Mouse (Mus musculus) T-helper 2 cell (primary cell): ENCODE measurements around the gene Atf6b.

ENCODE experiments used
- in situ Hi-C: fragments of 300-600 bp; cut with MboI, MseI; formaldehyde crosslinking; loops from one replicate; pipeline ENCODE4 v1.15.1; 2025; ENCODE audit warnings: high pct_unique_total_duplicates

Atf6b gene

GRCm38 (mm10) chr17:34664472-34664871 lies 17.5 kb downstream of the Atf6b start:
- in situ Hi-C loops = no loop called here

DNA sequence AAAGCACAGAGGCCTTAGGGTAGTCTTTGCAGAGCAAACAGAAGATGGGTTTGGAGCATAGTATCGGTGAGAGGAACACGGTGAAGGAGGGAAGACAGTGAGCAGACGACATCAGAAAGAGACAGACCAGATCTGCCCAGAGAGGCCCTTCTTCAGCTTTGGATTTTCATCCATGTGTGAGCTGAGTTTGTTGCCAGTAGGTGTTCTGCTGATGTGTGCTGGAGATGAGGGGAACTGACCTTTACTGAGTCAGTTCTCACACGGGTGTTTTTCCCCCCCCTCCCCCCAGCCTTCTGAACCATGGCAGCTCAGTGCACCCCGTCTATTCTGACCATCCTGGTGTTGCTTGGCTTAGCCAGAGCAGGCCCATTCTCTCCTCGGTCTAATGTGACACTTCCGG lies 23.3 kb downstream of the Atf6b start, which contains the start of gene Tnxb:
Tnxb (plus strand) TSS at position 301 of the 400 bp plus-strand sequence.
- in situ Hi-C loops = no loop called here

- in situ Hi-C loops = no loop called here
These were observed 24.5 kb downstream of the Atf6b start for GRCm38 (mm10) chr17:34671151-34672066.

DNA sequence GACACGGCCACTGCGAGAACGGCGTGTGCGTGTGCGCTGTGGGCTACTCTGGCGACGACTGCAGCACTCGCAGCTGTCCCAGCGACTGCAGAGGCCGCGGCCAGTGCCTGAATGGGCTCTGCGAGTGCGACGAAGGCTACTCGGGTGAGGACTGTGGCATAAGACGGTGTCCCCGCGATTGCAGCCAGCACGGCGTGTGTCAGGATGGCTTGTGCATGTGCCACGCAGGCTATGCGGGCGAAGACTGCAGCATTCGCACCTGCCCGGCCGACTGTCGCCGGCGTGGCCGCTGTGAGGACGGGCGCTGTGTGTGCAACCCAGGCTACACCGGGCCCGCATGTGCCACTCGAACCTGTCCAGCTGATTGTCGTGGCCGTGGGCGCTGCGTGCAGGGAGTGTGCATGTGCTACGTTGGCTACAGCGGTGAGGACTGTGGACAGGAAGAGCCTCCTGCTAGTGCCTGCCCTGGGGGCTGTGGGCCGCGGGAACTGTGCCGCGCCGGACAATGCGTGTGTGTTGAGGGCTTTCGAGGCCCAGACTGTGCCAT lies 25.4 kb downstream of the Atf6b start:
- in situ Hi-C loops = no loop called here

GRCm38 (mm10) chr17:34673139-34673538 lies 26.2 kb downstream of the Atf6b start:
- in situ Hi-C loops = no loop called here

DNA sequence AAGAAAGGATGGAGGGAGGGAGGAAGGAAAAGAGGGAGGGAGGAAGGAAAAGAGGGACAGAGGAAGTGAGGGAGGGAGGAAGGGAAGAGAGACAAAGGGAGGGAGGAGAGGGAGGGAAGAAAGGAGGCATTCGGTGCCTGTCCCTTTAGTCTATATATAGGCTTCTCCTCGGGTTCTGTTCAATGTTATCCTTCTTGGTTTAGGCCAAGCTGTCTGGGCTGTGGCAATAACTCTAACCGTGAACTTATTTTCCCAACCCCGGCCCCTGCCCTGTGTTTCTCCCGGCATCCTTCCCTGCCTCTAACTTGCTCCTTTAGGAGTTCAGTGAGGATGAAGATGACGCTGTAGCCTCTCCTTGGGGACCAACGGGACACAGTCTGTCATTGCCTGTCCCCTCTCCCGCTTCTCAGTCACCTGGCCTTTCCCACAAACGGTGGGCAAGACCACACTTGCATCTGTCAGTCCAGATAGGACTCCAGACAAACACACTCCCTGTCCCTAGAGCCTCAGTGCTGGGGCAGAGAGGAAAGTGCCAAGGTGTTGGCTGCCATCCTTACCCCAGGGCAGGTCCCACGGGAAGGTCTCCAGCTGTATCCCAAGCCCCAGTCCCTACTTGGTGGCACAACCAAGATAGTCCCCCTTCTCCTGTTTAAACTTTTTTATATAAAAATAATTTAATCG lies 27.7 kb downstream of the Atf6b start:
- in situ Hi-C loops = no loop called here

- in situ Hi-C loops = no loop called here
These were observed 28.5 kb downstream of the Atf6b start for GRCm38 (mm10) chr17:34675205-34676092.

GRCm38 (mm10) chr17:34676093-34676460 lies 29.1 kb downstream of the Atf6b start:
- in situ Hi-C loops = no loop called here

DNA sequence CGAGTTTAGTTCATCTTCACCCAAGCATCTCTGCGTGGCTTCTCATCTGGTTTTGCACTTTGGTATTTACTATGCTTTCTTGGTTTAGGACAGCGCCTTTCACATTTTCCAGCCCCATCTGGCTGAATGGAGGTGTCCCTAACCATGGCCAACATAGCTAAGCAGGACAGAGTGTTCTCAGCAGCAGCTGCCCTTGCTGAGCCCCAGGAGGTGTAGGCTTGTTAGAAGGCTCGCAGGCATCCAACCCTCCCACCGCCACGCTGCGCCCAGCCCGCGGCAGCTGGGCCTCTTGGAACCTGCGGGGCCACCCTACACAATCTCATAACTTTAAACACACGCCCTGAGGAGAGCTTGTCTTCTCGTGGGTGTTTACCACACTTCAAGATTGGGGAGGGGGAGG lies 29.7 kb downstream of the Atf6b start:
- in situ Hi-C loops = no loop called here

DNA sequence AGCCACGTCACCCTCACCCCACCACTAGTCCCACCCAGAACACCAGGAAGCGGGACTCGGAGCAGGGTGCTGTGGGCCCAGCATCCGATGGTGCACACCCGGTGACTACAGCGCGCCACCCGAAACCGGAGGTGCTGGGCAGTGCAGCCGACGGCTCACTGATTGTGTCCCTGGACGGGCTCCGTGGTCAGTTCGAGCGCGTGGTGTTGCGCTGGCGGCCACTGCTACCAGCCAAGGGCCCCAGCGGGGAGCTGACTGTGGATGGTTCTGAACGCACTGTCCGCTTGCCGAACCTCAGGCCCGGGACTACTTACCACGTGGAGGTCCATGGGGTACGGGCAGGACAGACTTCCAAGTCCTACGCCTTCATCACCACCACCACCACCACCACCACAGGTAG lies 33.2 kb downstream of the Atf6b start:
- in situ Hi-C loops = no loop called here

GRCm38 (mm10) chr17:34680621-34681020 lies 33.7 kb downstream of the Atf6b start:
- in situ Hi-C loops = no loop called here

DNA sequence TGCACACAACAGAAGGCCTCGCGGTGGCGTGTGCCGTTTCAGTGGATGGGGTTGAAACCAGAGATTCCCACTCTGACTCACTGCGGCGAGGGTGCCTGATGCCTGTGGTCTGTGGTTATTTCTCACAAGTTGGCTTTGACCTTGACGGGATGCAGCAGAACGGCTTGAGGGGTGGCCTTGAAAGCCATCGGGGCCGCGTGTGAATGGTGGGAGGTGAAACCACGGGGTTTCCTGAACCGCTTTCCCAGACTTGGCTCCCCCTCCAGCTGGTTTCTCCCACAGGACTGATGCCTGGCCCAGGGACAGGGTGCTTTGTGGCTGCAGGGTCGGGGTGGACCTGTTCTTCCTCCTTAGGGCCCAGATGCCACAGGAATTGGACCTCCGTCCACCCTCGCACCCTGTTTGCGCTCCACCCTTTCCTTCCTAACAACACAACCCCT lies 34.2 kb downstream of the Atf6b start:
- in situ Hi-C loops = no loop called here

GRCm38 (mm10) chr17:34681881-34682536 lies 35.1 kb downstream of the Atf6b start:
- in situ Hi-C loops = no loop called here

GRCm38 (mm10) chr17:34683179-34683578 lies 36.2 kb downstream of the Atf6b start:
- in situ Hi-C loops = no loop called here

- in situ Hi-C loops = no loop called here
These were observed 36.8 kb downstream of the Atf6b start for GRCm38 (mm10) chr17:34683686-34684220.

GRCm38 (mm10) chr17:34684253-34684893 lies 37.4 kb downstream of the Atf6b start:
- in situ Hi-C loops = no loop called here

DNA sequence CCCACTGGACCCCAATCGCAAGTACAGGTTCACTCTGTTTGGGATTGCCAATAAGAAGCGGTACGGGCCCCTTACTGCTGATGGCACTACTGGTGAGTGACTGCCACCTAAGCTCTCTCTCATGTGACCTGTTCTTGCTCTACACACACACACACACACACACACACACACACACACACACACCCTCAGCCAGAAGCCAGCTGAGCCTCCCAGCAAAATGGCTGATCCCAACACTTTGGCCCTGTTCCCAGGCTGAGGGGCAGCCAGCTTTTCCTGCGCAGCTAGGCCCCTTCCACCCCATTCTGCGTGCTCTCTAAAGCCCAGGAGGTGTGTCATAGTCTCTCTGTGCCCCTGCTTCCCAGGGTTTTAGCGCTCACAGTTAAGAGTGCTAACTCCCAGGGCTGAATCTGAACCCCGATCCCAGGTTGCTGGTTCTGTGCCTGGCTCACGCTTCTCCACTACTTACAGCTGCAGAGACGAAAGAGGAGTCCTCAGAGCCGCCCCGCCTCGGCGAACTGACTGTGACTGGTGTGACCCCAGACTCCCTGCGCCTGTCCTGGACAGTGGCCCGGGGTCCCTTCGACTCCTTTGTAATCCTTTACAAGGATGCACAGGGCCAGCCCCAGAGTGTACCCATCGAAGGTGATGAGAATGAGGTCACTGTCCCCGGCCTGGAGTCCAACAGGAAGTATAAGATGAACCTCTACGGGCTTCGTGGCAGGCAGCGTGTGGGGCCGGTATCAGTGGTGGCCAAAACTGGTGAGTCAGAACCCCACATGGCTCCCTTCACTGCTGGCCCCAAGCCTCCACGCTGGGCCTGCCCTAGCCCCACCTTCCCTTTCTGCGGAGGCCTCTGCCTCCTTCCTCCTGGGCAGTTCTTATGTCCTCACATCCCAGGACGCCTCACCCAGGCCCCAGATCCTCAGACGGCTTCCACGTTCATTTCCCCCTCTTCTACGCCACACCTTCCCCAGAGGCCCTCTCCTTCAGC lies 38.5 kb downstream of the Atf6b start:
- in situ Hi-C loops = loop anchor here (5.0 kb wide), 1 partner anchor 82 kb away; no protein-coding TSS in a partner anchor

- in situ Hi-C loops = loop anchor here (5.0 kb wide), 1 partner anchor 78 kb away; no protein-coding TSS in a partner anchor
These were observed 41.9 kb downstream of the Atf6b start for GRCm38 (mm10) chr17:34688889-34689288.

DNA sequence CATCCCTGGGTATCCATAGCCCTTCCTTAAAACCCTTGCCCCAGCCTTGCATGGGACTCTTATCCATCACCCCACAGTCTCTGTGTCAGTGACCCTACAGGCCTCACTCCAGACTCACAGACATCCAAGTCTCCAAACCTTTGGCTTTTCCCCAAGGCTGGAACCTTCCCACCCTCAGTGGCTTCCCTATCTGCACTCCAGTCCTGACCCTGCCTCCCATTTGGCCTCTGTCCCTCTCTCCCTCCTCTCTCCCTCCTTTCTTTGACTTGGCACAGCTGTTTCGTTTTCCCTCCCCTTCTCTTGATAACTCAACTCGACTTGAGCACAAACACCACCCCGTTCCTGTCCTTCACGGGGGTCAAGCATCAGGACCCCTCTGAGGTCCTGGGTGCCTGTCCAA lies 43.5 kb downstream of the Atf6b start:
- in situ Hi-C loops = no loop called here
